In the genomic region with DNA sequence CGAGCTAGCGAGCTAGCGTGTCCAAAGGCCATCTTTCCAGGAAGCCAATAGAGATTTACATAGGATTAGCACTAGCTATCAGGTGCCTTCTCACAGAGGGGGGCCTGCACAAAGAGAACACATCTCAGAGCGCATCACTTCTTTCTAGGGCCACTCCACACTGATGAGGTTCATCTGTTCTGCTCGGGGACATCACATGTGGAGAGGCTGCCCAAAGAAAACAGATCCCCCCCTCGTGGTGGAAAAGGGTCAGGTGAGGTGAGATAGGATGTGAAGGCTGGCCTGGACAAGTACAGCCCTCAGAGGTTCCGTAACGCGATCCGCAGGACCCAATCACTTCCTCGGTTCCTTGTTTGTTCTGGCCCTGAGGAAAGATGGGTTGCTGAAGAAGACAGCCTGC, we compare ENCODE assay signal across 9 mouse cellular contexts.
A peak's percentile ranks its signal among the peaks of the same experiment; 100 is the strongest.
DNase-seq lines count a peak whose midpoint lies in the region; ATAC-seq lines count a peak whose summit lies in the region.
"Had no signal": no experiment of that assay in that cellular context is flagged by ENCODE, and none has a peak within 500 bp of the region (broad histone marks: within the 10 kb centered on the region; RNA-seq: fewer than 3 reads in every experiment).

No protein-coding gene starts in this region.

- 64% methylated on average over 11 of the region's 11 CpGs for WGBS in heart, embryonic 12.5 days

- no peak overlapping the region for H3K4me2 ChIP-seq in heart, embryonic 12.5 days
- H3K4me2 ChIP-seq: neural tube, embryonic 12.5 days had no signal

- H3K9ac ChIP-seq in heart, embryonic 12.5 days = no peak overlapping the region
- H3K9ac ChIP-seq: neural tube, embryonic 12.5 days had no signal

- no peak overlapping the region for H3K4me3 ChIP-seq in heart, embryonic 12.5 days
- H3K4me3 ChIP-seq: neural tube, embryonic 12.5 days had no signal

- ATAC-seq in heart, embryonic 12.5 days (ENCODE audit: insufficient number of reproducible peaks, low FRiP score) = no peak
- ATAC-seq in megakaryocyte-erythroid progenitor cell, adult 5-6 weeks (replicated peaks; ENCODE audit: low FRiP score, low TSS enrichment, poor library complexity, severe bottlenecking) = no peak

- no peaks in the 10 kb centered on the region for H3K27me3 ChIP-seq in heart, embryonic 12.5 days (replicated peaks)
- H3K27me3 ChIP-seq: neural tube, embryonic 12.5 days had no signal

- H3K27ac ChIP-seq in heart, embryonic 12.5 days (ENCODE audit: poor library complexity, severe bottlenecking) = no peak overlapping the region
- H3K27ac ChIP-seq: neural tube, embryonic 12.5 days had no signal

- H3K36me3 ChIP-seq in heart, embryonic 12.5 days = peaks cover 40% of the 10 kb centered on the region

- H3K4me1 ChIP-seq in heart, embryonic 12.5 days (replicated peaks) = no peaks in the 10 kb centered on the region
- H3K4me1 ChIP-seq: neural tube, embryonic 12.5 days had no signal

- peaks cover 10% of the 10 kb centered on the region for H3K9me3 ChIP-seq in heart, embryonic 12.5 days (replicated peaks)

- peak; percentile 39 to 47 for DNase-seq in heart, adult 18-20 months
- peak; percentile 24 to 30 for DNase-seq in B cell, adult 2 months
- peak; percentile 82 for DNase-seq in R1 (ENCODE audit: low read depth, low spot score)
- DNase-seq in kidney, adult 8-10 months = peak; percentile 39 to 41
- DNase-seq in testis, postnatal 14 days (ENCODE audit: low spot score) = no peak
- no peak for DNase-seq in frontal cortex, postnatal 10 days (ENCODE audit: low spot score in 2 of 2)

Comparison
In these comparisons a context has a peak if more than half of its experiments do, and no peak if none do; other contexts are left out.
1. DNase-seq: peak in heart, adult 18-20 months (2 of 2), B cell, adult 2 months (2 of 2), R1 (single experiment) and kidney, adult 8-10 months (2 of 2); none in testis, postnatal 14 days (single experiment) and frontal cortex, postnatal 10 days (0 of 2).